Comparison of ENCODE assay signal across 8 mouse cellular contexts in the genomic region with DNA sequence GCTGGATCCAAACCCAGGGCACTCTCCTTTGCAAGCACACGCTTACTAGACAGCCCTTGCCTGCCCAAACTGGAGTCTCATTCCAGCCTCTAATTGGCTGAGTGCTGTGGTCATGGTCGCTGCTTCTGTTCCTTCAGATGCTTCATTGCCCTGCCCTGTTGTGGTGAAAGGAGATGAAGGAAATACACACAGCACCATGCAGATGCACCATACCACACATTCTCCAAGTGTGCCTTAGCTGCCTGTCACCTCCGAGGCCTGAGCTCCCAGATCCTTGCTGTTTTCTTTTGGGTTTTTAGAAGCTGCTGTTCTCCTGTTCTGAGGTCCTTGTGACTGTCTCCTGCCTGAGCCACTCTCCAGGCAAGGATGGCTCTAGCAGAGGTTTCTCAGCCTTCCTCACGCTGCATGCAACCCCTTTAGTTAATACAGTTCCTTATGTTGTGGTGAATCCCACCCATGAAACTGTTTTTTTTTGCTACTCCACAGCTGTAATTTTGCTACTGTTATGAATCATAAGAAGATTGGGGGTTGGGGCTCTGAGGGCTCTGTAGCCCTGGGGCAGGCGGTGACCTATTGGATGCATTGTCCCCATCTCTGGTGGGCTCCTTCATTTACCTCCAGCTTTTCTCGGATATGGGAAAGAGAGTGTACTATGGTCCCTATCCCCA. TPM values are rescaled to one million over a fixed set of nuclear protein-coding genes. Genes with fewer than 3 reads are reported as not detected.
DNase-seq lines count a peak whose midpoint lies in the region; ATAC-seq and TF ChIP-seq lines count a peak whose summit lies in the region.

No protein-coding gene starts in this region.

- 69% methylated on average over 6 of the region's 6 CpGs for WGBS in heart, embryonic 10.5 days

- peak overlapping the region; percentile 97 for H3K27ac ChIP-seq in heart, embryonic 10.5 days

- no peak for TF ChIP-seq CTCF in G1E (IDR thresholded peaks at IDR 0.05; ENCODE audit: low read depth, low read length)

- ATAC-seq in G1E (ENCODE audit: extremely low read depth, insufficient number of reproducible peaks, low FRiP score, poor library complexity, severe bottlenecking): no peak
- ATAC-seq in granulocyte monocyte progenitor cell, adult 5-6 weeks (replicated peaks; ENCODE audit: poor library complexity, severe bottlenecking): no peak

- H3K36me3 ChIP-seq in heart, embryonic 10.5 days: no peaks in the 10 kb centered on the region
- peaks cover 34% of the 10 kb centered on the region for H3K36me3 ChIP-seq in G1E (replicated peaks)

- H3K27me3 ChIP-seq in heart, embryonic 10.5 days (ENCODE audit: insufficient read depth, poor library complexity, severe bottlenecking): peaks cover 6% of the 10 kb centered on the region; the same call in 1 of the 2 replicates
- no peaks in the 10 kb centered on the region for H3K27me3 ChIP-seq in G1E (ENCODE audit: insufficient read depth, low read length)

- H3K4me1 ChIP-seq in heart, embryonic 10.5 days: peaks cover 99% of the 10 kb centered on the region
- H3K4me1 ChIP-seq in G1E (ENCODE audit: insufficient read depth, low read depth, low read length): peaks cover 96% of the 10 kb centered on the region

- H3K4me3 ChIP-seq in heart, embryonic 10.5 days: no peak overlapping the region
- H3K4me3 ChIP-seq in G1E (ENCODE audit: low read depth, low read length): peak overlapping the region; percentile 49; the same call in 1 of the 2 replicates

- H3K9me3 ChIP-seq in heart, embryonic 10.5 days: no peaks in the 10 kb centered on the region
- no peaks in the 10 kb centered on the region for H3K9me3 ChIP-seq in G1E (replicated peaks)

- DNase-seq in heart, embryonic 10.5 days (ENCODE audit: low spot score): no peak
- no peak for DNase-seq in heart, postnatal 4 days
- no peak for DNase-seq in G1E (ENCODE audit: low spot score)
- peak; percentile 72 for DNase-seq in induced T-regulatory cell, adult 2 months (ENCODE audit: low read depth)
- peak; percentile 31 to 43 for DNase-seq in natural killer cell, adult 2 months (ENCODE audit: low spot score in 2 of 2)
- no peak for DNase-seq in frontal cortex, postnatal 14 days (ENCODE audit: low spot score in 2 of 2)
- DNase-seq in c-Kit-positive CD71-positive TER-119-positive erythroid progenitor cells, embryonic 14.5 days (ENCODE audit: low spot score): no peak

RNA-seq across cellular contexts. Expression of gene Kif21b, which starts 4.7 kb away (rescaled TPM):
- polyA plus RNA-seq in heart, embryonic 10.5 days (2016; fragmentation: Nextera tagmentation; extraction: Ambion mirVana): 4.6 and 5.4 TPM in 2 replicates
- 1 to 10 TPM; 1.7 to 2.3 TPM for total RNA-seq in heart, postnatal 4 days (2021)
- total RNA-seq in G1E (2014; fragmentation: Nextera tagmentation) (46.2 and 51.9 TPM in 2 replicates), G1E (2017) (11.3 and 13.2 TPM in 2 replicates)
- polyA plus RNA-seq in G1E (2012): 32.5 and 36.7 TPM in 2 replicates
- 10.8 and 12.4 TPM in 2 replicates for total RNA-seq in granulocyte monocyte progenitor cell, adult 5-6 weeks (2014; fragmentation: Nextera tagmentation)
- total RNA-seq in granulocyte monocyte progenitor cell, adult 5-6 weeks (2017): 5.6 and 6.6 TPM in 2 replicates

Comparison
In these comparisons a context has a peak if more than half of its experiments do, and no peak if none do; other contexts are left out.
1. DNase-seq: peak in induced T-regulatory cell, adult 2 months (single experiment) and natural killer cell, adult 2 months (2 of 2); none in heart, embryonic 10.5 days (single experiment), heart, postnatal 4 days (single experiment), G1E (single experiment), frontal cortex, postnatal 14 days (0 of 2) and c-Kit-positive CD71-positive TER-119-positive erythroid progenitor cells, embryonic 14.5 days (single experiment).